Mouse (Mus musculus) kidney, embryonic 16.5 days (tissue): Measurements from ENCODE around the gene Evc2. TPM values are rescaled to one million over a fixed set of nuclear protein-coding genes. Genes with fewer than 3 reads are reported as not detected.
A peak's percentile ranks its signal among the peaks of the same experiment; 100 is the strongest.

ENCODE experiments used
- ATAC-seq: fragments of 200-750 bp; cut with Nextera tagmentation; 2 replicates; pipeline ENCODE4 v1.8.0; 2017; ENCODE audit warnings: moderate TSS enrichment; ENCODE audit not compliant: low FRiP score, low TSS enrichment
- H3K27ac ChIP-seq: fragments of 300-500 bp; sonication (generic); 2 replicates; pipeline ENCODE4 v1.5.1; 2014; ENCODE audit warnings: low read length
- H3K27me3 ChIP-seq: fragments of 300-500 bp; sonication (generic); 2 replicates; pipeline ENCODE4 v1.6.1; 2014; ENCODE audit warnings: low read length, control low read depth, mixed read lengths; ENCODE audit not compliant: insufficient read depth
- H3K36me3 ChIP-seq: fragments of 300-500 bp; sonication (generic); 2 replicates; pipeline ENCODE4 v1.6.1; 2014; ENCODE audit warnings: low read length, control low read depth, mixed read lengths; ENCODE audit not compliant: insufficient read depth
- H3K4me1 ChIP-seq: fragments of 300-500 bp; sonication (generic); 2 replicates; pipeline ENCODE4 v1.6.1; 2014; ENCODE audit warnings: low read length, control low read depth, mixed read lengths; ENCODE audit not compliant: insufficient read depth
- H3K4me2 ChIP-seq: fragments of 300-500 bp; sonication (generic); replicated peaks from 2 replicates; pipeline ENCODE4 v1.6.1; 2014; ENCODE audit warnings: low read depth, low read length
- H3K4me3 ChIP-seq: fragments of 300-500 bp; sonication (generic); 2 replicates; pipeline ENCODE4 v1.5.1; 2014; ENCODE audit warnings: mild to moderate bottlenecking, low read length
- H3K9ac ChIP-seq: fragments of 300-500 bp; sonication (generic); replicated peaks from 2 replicates; pipeline ENCODE4 v1.6.1; 2014; ENCODE audit warnings: low read length
- H3K9me3 ChIP-seq: fragments of 300-500 bp; sonication (generic); 2 replicates; pipeline ENCODE4 v1.6.1; 2016; ENCODE audit warnings: low read length, control low read depth
- WGBS: fragments of 180-500 bp; shearing (Covaris S2); extraction: QIAGEN DNeasy Blood & Tissue Kit; methylation state at CpG from one replicate; pipeline ENCODE4 v1.1.7; 2014; 5-methylcytosine and 5-hydroxymethylcytosine counted together
- polyA plus RNA-seq: library from polyadenylated mRNA; unstranded; fragments of >200 nt; fragmentation: Nextera tagmentation; extraction: Ambion mirVana; gene quantifications from 2 replicates; pipeline ENCODE4 v1.2.1, GENCODE M21; 2015

Gene Evc2
- polyA plus RNA-seq, 1 experiment from 2014 or later, result 25.6 TPM

- Histone ChIP-seq H3K36me3 (peaks cover 43% of the 10 kb centered on the region), H3K9ac (no peak overlapping the region), H3K4me1 (no peaks in the 10 kb centered on the region), H3K4me2 (no peak overlapping the region), H3K27me3 (no peaks in the 10 kb centered on the region), H3K27ac (no peak overlapping the region), H3K4me3 (no peak overlapping the region), H3K9me3 (no peaks in the 10 kb centered on the region)
- WGBS, result 92% methylated on average over 6 of the region's 6 CpGs
- ATAC-seq, result no peak
Measured at GRCm38 (mm10) chr5:37326675-37327074, 11.6 kb upstream of the Evc2 start.

- WGBS, result 70% methylated on average over 8 of the region's 8 CpGs
Measured at GRCm38 (mm10) chr5:37330449-37331132, 7.7 kb upstream of the Evc2 start.

GRCm38 (mm10) chr5:37331133-37331505, 7.2 kb upstream of the Evc2 start:
- Histone ChIP-seq H3K27ac (peak overlapping the region; percentile 78), H3K4me1 (peaks cover 13% of the 10 kb centered on the region), H3K4me3 (no peak overlapping the region), H3K4me2 (no peak overlapping the region), H3K9me3 (no peaks in the 10 kb centered on the region), H3K36me3 (peaks cover 15% of the 10 kb centered on the region), H3K27me3 (no peaks in the 10 kb centered on the region), H3K9ac (no peak overlapping the region)
- 79% methylated on average over 2 of the region's 2 CpGs for WGBS
- ATAC-seq, result peak; percentile 93

More at GRCm38 (mm10) chr5:37330449-37331132, 7.7 kb upstream of the Evc2 start:
- H3K4me3 ChIP-seq, result no peak overlapping the region
- no peaks in the 10 kb centered on the region for H3K9me3 ChIP-seq
- peak overlapping the region; percentile 78 for H3K27ac ChIP-seq
- H3K4me1 ChIP-seq, result peaks cover 8% of the 10 kb centered on the region
- H3K4me2 ChIP-seq, result no peak overlapping the region
- ATAC-seq, result peak; percentile 5; the same call in 1 of the 2 replicates
- H3K36me3 ChIP-seq, result peaks cover 20% of the 10 kb centered on the region
- no peaks in the 10 kb centered on the region for H3K27me3 ChIP-seq
- no peak overlapping the region for H3K9ac ChIP-seq

GRCm38 (mm10) chr5:37332066-37332465, 6.2 kb upstream of the Evc2 start:
- peak overlapping the region; percentile 65; the same call in 1 of the 2 replicates for H3K27ac ChIP-seq
- no peak overlapping the region for H3K9ac ChIP-seq
- peaks cover 17% of the 10 kb centered on the region for H3K4me1 ChIP-seq
- WGBS, result 81% methylated on average over 4 of the region's 4 CpGs
- H3K4me3 ChIP-seq, result no peak overlapping the region
- no peak overlapping the region for H3K4me2 ChIP-seq
- no peak for ATAC-seq
- peaks cover 10% of the 10 kb centered on the region for H3K36me3 ChIP-seq
- H3K9me3 ChIP-seq, result no peaks in the 10 kb centered on the region
- no peaks in the 10 kb centered on the region for H3K27me3 ChIP-seq

GRCm38 (mm10) chr5:37335061-37335460, 3.2 kb upstream of the Evc2 start:
- Histone ChIP-seq H3K9me3 (no peaks in the 10 kb centered on the region), H3K9ac (no peak overlapping the region), H3K4me3 (no peak overlapping the region), H3K27ac (no peak overlapping the region), H3K27me3 (no peaks in the 10 kb centered on the region), H3K4me2 (no peak overlapping the region; the same call in 1 of the 2 replicates), H3K36me3 (no peaks in the 10 kb centered on the region), H3K4me1 (peaks cover 42% of the 10 kb centered on the region)
- 56% methylated on average over 3 of the region's 3 CpGs for WGBS
- no peak for ATAC-seq

- peak within 1 kb of the TSS; percentile 80 for H3K9ac ChIP-seq
- WGBS, result 0% methylated on average over 45 of the region's 48 CpGs
- no peaks in the 10 kb centered on the region for H3K36me3 ChIP-seq
- H3K4me2 ChIP-seq, result peak within 1 kb of the TSS; percentile 83
- no peaks in the 10 kb centered on the region for H3K9me3 ChIP-seq
- peak; percentile 69 for ATAC-seq
- peaks cover 42% of the 10 kb centered on the region for H3K4me1 ChIP-seq
- peak within 1 kb of the TSS; percentile 69 for H3K4me3 ChIP-seq
- H3K27ac ChIP-seq, result peak within 1 kb of the TSS; percentile 30; the same call in 1 of the 2 replicates
- H3K27me3 ChIP-seq, result no peaks in the 10 kb centered on the region
Measured at GRCm38 (mm10) chr5:37336485-37337105, 1.7 kb upstream of the Evc2 start, which contains the start of gene Evc. Gene Evc (minus strand): TSS chr5:37336894.

GRCm38 (mm10) chr5:37337696-37338095, 603 bp upstream of the Evc2 start:
- no peaks in the 10 kb centered on the region for H3K9me3 ChIP-seq
- WGBS, result 72% methylated on average over 3 of the region's 3 CpGs
- H3K36me3 ChIP-seq, result peaks cover 4% of the 10 kb centered on the region; the same call in 1 of the 2 replicates
- peak overlapping the region; percentile 78 for H3K27ac ChIP-seq
- peak overlapping the region; percentile 72 for H3K4me2 ChIP-seq
- peak overlapping the region; percentile 64 for H3K4me3 ChIP-seq
- peaks cover 42% of the 10 kb centered on the region for H3K4me1 ChIP-seq
- H3K27me3 ChIP-seq, result no peaks in the 10 kb centered on the region
- H3K9ac ChIP-seq, result peak overlapping the region; percentile 80
- ATAC-seq, result no peak; the same call in 1 of the 2 replicates

GRCm38 (mm10) chr5:37343962-37344361, 5.7 kb downstream of the Evc2 start:
- Histone ChIP-seq H3K36me3 (peaks cover 15% of the 10 kb centered on the region; the same call in 1 of the 2 replicates), H3K27me3 (no peaks in the 10 kb centered on the region), H3K4me1 (peaks cover 10% of the 10 kb centered on the region), H3K9me3 (no peaks in the 10 kb centered on the region), H3K9ac (no peak overlapping the region), H3K27ac (no peak overlapping the region), H3K4me2 (no peak overlapping the region), H3K4me3 (no peak overlapping the region)
- 82% methylated on average over 2 of the region's 2 CpGs for WGBS
- no peak for ATAC-seq

- Histone ChIP-seq H3K27ac (no peak overlapping the region), H3K4me1 (no peaks in the 10 kb centered on the region), H3K9me3 (no peaks in the 10 kb centered on the region), H3K36me3 (peaks cover 51% of the 10 kb centered on the region), H3K27me3 (no peaks in the 10 kb centered on the region), H3K9ac (no peak overlapping the region), H3K4me2 (no peak overlapping the region), H3K4me3 (no peak overlapping the region)
- ATAC-seq, result no peak
- 87% methylated on average over 2 of the region's 2 CpGs for WGBS
Measured at GRCm38 (mm10) chr5:37351791-37352190, 13.5 kb downstream of the Evc2 start.

GRCm38 (mm10) chr5:37354385-37354784, 16.1 kb downstream of the Evc2 start:
- Histone ChIP-seq H3K27ac (no peak overlapping the region), H3K9ac (no peak overlapping the region), H3K4me3 (no peak overlapping the region), H3K4me1 (no peaks in the 10 kb centered on the region), H3K27me3 (no peaks in the 10 kb centered on the region), H3K4me2 (no peak overlapping the region), H3K9me3 (no peaks in the 10 kb centered on the region), H3K36me3 (peaks cover 49% of the 10 kb centered on the region)
- WGBS, result 92% methylated on average over 4 of the region's 4 CpGs
- no peak for ATAC-seq
